Mouse (Mus musculus): ENCODE data around the gene Ntm. TPM values are rescaled to one million over a fixed set of nuclear protein-coding genes. Genes with fewer than 3 reads are reported as not detected.

Gene Ntm
- total RNA-seq, 2 experiments from 2014 or later, result 9.7 to 10.8 TPM

DNA sequence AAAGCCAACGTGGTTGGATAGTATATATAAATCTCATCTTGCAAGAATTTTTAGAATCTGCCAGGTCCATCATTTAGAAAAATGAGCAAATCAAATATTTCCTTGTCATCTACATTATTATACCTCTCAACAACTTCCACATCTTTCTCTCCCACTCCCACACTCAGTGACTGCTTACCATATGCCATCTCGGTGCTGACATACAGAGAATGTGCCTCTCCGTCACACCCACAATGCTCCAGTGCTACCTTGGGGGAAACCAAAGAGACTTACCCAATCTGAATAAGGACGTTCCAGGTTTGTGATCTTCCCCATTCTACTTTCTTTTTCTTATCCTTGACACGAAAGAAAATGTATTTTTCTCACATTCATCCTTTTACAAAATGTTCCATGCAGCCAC is 75.0 kb downstream of the Ntm start:
- no peak for DNase-seq (ENCODE audit: low spot score in 2 of 2)

DNA sequence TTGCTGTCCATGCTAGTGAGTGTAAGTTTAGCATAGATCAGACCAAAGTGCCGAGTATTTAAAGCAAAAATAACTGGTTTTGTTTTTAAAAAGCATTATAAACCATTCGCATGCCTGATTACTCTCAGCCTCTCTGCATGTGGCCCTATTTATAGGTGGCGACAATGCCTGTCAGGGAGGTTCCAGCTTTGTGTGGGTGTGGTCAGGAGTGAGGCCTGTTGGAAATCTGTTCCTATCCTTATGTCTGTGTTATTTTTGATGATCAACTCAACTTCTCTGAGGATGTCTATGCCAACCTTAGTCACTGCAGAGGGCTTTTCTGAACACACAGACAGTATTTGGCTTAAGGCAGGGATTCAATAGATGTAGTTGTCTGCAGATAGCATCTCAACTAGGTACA is 78.9 kb downstream of the Ntm start:
- no peak for DNase-seq (ENCODE audit: low spot score in 2 of 2)

DNA sequence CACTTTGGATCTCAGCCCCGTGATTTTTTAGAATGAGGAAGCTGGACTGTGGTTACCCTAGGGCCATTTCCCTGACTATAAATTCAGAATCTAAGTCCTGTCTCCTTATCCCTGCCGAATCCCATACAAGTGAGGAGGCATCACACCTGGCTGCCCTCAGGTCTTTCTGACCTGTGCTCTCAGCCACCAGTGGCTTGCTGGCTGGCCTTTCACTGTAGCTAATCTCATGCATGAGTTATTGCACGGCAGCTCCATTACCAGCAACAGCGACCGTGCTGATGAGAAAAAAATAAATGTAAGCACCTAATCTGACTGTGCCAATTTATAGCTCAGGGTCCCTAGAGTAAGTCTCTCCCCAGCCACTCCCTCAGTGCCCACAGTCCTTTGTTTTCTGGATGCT is 81.3 kb downstream of the Ntm start:
- DNase-seq (ENCODE audit: low spot score in 2 of 2), result no peak

DNA sequence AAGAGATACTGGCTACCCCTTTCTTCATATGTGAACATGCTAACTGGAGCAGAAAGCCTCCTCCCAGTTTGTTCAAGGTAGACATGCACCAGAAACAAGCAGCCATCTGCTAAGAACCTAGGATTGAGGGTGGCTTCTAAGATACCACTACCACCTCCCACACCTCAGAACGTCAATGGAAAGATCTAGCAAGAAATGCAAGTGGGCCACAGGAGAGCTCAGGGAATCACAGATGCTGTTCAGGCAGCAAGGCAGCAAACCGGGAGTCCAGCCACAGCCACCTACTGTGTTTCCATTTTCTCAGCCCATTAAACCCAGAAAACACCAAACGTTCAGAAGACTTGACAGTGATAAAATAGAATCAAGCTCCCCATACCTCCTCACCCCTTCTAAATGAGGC is 85.4 kb downstream of the Ntm start:
- DNase-seq (ENCODE audit: low spot score in 2 of 2), result no peak

DNA sequence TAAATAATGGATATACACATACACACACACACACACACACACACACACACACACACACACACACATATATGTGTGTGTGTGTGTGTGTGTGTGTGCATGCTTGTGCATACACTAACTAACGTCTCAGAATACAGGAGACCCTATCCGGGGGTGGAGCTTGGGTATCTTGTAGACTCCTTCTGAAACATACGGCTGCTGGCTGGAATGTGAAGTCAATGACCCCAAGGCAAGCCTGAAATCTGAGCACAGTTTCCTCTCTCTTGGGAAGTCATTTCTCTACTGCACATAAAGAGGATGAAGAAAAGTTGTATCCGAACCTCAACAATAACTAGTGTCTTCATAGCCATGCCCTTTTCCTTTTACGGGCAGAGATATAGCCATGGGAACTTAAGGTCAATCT is 95.2 kb downstream of the Ntm start:
- DNase-seq (ENCODE audit: low spot score in 2 of 2), result no peak

DNA sequence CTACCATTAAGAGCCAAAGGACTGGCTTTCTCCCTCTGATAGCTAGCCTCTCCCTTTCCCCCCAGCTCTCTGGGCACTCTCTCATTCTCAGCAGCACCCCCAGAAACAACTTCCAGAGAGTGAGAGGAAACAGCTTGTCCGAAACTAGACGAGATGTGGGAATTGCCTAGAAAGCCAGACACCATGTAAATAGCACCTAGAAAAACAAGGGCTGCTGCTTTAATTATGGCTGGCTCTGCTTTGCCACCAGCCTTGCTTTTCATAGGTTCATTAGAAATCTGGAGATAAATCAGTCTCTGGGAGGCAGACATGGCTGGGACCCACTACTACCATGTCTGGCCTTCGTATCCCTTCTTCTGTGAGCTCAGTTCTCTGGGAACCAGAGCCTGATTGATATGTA is 96.1 kb downstream of the Ntm start:
- no peak for DNase-seq (ENCODE audit: low spot score in 2 of 2)

DNA sequence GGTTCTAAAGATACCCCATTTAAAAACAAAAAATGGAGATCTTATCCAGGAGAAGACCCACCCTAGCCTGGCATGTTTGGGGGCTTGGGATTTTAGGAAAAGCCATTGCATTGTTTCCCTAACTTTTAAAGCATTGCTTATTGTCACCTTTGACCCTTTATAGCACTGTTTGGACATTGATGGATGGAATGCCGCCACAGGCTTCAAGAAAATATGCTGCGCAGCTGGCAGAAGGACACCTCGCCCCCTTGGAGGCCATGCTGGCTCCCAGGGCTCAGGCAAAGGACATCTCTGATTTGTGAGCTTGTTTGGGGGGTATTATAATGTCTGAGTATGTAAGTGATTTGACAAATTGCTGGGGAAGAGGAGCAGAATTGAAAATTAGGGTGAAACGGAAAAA is 96.8 kb downstream of the Ntm start:
- no peak for DNase-seq (ENCODE audit: low spot score in 2 of 2)

DNA sequence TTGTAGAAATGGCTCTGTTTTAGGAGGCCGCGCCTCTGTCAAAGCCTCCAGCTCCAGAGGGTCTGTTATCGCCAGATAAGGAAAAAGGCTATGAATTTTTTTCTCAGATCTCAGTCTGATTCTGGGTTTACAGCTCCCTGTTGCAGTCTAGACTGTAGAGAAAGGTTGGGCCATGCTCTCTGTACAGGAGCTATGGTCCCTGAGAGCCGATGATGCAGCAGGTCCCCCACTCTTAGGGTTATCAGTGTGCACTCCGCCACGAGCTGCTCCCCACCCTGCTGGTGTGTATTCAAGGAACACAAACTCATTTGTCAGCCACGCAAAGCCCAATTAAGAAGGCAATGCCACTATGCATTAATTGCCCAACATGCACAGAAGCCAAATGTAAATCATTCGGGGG is 97.4 kb downstream of the Ntm start:
- DNase-seq (ENCODE audit: low spot score in 2 of 2), result no peak

DNA sequence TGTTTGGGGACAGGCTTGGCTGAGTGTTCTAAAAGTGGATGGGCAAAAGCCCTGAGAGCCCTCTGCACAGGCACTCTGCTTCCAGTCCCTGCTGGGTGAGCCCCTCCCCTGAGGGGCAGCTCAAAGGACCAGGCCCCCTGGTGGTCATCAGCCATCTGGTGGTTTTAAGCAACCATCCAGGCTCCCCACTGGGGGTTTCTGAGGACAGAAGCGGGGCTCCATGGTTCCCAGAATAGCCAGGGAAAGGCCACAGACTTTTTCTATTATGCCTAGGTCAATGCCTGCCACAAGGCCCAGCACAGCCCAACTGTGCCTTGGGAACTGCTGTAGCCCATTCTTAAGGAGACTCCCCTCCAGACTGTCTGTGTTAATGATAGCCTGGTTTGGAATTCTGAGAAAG is 98.1 kb downstream of the Ntm start:
- DNase-seq (ENCODE audit: low spot score in 2 of 2), result no peak

DNA sequence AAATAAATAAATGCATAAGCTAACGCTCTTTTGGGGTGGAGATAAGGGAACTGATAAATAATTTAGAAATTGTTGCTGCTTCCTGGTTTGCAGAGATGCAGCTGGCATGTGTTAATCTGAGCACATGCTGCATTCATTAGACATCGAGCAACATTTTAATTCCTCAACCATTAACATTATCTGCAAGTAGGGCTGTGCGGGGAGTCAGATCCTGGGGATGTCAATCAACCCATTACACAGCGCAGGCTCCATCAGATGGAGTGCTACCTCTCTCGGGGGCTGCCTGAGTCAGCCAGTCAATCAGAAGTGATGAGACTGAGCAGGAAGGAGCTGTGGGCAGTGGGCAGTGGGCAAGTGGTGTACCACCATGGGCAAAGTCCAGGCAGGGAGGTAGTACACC is 100.5 kb downstream of the Ntm start:
- DNase-seq (ENCODE audit: low spot score in 2 of 2), result no peak

DNA sequence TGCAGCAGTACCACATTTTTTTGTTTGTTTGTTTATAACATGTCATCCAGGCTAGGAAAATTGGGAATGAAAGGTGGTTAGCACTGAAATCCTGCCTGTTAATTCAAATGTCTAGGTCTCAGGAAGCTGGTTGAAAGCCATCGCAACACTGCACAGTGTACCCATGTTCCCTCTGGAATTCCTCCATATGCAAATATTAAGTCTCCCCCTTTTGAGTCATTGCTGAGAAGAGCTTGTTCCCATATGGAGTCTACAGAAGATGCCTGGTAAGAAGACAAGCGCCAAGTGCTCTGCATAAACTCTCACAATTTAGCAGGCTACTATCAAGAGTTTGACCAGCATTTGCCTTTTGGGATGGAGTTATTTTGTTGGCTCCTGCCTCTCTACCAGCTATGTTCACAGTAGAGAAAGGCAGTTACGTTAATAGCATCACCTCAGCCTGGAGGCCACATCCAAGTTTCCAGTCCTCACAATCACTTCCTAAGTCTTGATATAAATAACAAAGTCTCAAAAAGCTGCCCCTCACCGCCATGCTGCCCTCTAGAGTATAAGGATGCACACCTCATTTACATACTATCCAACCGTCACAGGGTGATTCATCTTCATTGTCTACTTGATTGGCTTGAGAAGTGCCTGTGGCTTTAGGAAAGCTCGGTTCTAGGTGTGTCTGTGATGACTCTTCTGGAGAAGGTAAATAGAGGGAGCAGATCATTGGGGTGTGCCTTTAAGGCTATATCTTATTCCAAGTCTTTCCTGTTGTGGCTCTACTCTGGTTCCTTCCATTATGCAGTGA is 103.5 kb downstream of the Ntm start:
- no peak for DNase-seq (ENCODE audit: low spot score in 2 of 2)

DNA sequence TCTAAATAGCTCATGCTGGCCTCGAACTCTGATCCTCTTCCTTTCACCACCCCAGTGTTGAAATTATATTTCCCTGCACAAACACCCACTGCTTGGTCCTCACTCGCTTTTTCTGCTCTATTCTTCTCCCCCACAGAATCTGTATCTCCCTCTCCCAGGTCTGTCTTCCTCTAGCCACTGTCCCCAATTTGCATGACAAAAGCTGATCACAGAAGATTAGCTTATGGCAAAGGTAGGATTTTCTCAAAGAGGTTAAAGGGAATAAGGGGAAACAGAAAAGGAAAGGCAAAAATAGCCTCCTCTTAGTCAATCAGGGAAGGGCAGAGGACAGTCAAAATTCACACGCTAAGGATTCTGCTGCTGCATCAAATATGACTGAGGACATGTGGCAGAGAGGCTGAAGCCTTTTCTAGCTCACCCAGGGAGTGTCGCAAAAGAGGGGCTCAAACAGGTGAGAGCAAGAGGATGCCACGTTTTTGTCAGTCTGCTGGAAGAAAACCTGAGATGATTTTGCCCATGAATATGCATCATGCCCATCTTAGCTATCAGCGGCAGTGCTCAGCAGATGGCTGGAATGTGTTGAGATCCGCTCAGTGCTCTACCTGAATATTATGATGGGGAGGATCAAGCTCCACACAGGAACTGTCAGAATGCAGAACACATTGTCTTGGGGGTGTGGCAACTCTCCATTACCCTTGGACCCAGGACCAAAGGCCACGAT is 114.0 kb downstream of the Ntm start:
- DNase-seq (ENCODE audit: low spot score in 2 of 2), result no peak

DNA sequence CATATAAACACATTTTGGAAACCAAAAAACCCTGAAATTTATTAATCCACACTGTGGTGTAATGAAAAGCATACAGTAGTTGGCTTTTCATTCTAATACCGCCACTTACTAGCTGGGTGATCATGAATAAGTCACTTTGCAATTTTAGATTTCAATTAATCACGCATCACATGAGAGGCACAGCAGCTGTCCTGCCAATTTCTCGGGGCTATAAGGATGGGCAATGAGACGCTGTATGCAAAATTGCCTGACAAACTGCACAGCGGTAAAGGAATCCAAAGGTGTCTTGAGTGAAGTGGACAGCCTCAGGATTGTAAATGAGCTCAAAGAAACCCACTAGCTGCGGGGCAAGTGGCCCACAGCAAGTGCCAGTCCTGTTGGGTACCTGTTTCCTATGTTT is 125.6 kb downstream of the Ntm start:
- DNase-seq (ENCODE audit: low spot score in 2 of 2), result no peak

DNA sequence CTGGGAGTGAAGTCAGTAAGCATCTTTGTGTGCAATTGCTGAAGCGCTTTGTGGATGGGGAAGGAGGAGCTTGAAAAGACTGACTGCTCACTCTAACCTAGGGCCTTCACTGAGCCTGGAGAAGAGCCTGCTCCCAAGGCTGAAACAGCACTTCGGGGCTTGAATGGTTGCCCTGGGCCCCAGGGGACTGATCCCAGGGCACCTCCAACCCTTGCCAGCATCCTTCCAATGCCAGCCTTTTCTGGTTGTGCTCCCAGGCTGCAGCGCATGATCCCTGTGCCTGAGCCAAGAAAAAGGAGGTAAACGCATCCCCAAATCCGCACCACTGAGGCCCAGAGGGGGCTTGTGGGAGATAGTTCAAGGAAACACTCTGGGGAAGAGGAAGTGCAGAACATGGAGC is 128.0 kb downstream of the Ntm start:
- DNase-seq (ENCODE audit: low spot score in 2 of 2), result no peak

DNA sequence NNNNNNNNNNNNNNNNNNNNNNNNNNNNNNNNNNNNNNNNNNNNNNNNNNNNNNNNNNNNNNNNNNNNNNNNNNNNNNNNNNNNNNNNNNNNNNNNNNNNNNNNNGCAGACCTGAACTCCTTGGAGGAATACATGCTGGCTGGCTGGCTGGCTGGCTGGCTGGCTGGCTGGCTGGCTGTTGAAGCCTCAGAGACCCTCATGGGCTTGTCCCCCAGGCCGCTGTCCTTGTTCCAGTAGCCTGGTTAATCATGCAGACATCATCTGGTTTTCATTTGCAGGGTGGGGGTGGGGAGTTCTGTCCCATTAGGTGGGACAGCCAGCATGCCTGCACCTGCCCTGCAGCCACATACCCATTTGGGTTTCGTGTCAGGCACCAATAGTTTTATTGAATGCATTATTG is 129.2 kb downstream of the Ntm start:
- DNase-seq (ENCODE audit: low spot score in 2 of 2), result no peak

DNA sequence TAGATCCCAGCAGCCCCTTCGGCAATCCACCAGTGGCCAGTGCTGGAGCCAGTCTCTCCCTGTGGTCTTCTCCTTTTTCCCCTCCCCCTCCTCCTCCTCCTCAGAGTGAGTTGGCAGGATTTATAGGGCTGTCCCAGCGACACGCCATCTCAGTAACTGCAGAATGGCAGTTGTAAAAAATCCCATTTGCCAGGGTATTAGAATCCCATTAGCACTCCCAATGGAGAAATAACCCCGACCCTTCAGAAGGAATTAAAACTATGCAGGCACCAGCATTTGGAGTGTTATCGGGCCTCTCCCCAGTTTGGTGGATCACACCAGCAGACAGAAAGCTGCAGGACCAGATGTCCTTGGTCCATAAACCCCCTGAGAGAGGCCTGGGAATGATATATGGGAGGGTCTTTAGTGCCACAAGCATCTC is 135.7 kb downstream of the Ntm start:
- no peak for DNase-seq (ENCODE audit: low spot score in 2 of 2)

DNA sequence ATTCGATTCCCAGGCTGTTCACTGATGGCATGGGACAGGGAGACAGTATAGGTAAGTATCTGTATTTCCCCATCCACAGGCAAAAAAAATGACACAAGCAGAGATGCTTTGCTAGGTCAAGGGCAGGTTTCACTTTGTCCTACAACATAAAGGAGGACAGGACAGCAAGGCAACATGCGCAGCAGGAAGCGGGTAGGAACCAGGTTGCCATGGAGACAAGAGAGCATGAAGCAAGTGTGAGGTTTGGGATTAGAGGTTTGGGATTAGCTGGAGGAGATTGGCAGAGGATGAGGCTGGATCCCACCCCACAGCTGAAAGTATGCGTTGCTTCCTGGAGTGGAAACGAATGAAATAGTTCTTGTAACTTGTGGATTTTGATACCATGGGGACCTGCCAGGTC is 137.7 kb downstream of the Ntm start:
- no peak for DNase-seq (ENCODE audit: low spot score in 2 of 2)

DNA sequence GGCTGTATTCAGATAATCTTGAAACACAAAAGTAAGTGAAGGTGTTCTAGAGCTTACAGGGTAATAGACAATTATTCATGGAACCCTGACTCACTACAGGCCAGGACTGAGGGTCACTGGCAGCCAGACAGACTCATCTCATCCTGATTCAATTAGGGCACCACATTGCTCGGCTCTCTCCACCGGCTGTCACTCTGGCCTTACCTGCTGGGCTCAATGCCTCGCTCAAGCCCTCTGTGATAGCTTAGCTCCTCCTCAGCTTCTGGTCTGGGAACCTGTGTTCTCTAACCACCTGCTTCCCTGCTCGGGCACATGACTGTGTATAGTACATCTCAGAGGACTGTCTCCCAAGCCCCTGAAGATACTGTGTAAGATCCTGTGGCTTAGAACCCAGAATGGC is 139.2 kb downstream of the Ntm start:
- DNase-seq (ENCODE audit: low spot score in 2 of 2), result no peak

DNA sequence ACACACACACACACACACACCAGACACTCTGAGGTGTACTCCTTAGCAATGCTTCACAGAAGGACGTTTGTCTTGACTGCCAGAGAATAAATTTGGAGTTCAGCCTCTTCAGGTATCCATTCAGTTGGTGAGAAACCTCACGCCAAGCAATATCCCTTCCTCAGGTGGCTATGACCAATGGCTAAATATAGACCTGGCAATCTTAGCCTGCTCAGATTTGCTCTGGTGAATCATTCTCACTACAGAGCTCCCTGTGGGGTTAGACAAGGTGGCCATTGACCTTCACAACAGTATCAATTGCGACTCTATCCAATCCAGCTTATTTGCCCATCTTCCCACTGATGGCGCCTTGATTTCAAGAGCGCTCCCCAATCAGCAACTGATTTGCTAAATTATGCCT is 150.3 kb downstream of the Ntm start:
- DNase-seq (ENCODE audit: low spot score in 2 of 2), result no peak

DNA sequence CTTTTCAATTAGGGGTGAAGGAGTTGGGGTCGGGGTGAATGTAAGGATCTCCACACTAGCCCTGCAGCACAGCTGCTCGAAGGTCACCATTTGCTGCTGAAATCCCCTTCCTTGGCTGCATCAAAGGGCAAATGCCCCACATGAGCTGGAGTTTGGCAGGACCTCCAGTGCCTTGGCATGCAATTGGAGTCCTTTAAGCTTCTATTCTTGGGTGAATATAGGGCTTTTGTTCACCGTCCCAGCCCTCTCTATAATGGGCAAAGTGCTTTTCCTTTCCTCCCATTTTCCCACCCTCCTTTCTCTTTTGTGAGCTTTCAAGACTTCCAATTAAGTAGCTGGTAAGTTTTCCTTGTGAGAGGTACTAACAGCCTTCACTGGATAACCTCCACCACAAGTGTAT is 156.2 kb downstream of the Ntm start:
- DNase-seq (ENCODE audit: low spot score in 2 of 2), result no peak

DNA sequence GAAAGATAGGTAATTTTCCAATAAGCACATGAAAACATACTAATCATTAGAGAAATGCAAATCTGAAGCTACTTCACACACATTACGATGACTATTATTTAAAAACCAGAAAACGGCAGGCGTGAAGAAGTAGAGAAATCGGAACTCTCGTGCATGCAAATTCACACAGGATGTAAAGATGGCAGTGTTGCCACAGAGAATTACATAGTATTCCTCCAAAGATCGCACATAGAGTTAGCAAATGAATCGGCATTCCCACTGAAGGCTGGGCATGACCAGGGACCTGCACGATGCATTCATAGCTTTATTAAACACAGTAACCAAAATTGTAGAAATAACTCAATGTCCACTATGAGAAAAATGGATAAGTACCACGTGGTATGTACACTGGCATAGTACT is 158.5 kb downstream of the Ntm start:
- DNase-seq (ENCODE audit: low spot score in 2 of 2), result no peak

DNA sequence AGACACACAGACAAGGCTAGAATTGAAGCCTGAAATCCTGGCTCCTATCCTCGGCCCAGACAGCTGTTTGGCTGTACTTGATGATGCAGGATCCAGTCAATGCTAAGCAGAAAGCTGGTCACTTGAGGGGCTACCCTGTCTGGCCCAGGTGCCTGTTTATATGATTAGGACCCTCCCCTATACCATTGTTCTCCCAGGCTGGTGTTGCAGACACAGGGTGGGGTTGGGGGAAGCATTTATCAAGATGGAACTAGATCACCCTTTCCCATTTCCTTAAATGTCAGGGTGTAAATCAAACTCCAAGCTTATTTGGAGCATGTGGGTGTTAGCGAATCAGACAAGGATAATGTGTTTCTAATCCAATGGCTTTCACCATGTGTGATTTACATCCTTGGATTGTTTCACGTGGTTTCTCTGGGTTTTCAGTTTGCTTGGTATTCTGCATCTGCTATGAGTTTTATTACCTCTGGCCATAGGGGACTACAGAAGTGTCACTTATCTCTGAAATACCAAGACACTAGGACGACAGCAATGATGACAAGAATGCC is 159.1 kb downstream of the Ntm start:
- no peak for DNase-seq (ENCODE audit: low spot score in 2 of 2)
